Mouse (Mus musculus) embryonic facial prominence, embryonic 11.5 days (tissue): ENCODE measurements at regions not wholly inside any gene's neighbourhood (a gene's known extent, or its start where the extent isn't known, plus 50 kb on each side); places are given as distances from the start of the nearest gene placed in this dataset.

Source experiments
- ATAC-seq: fragments of 200-750 bp; cut with Nextera tagmentation; replicated peaks from 2 replicates; pipeline ENCODE4 v1.8.0; 2017; ENCODE audit warnings: low read depth; ENCODE audit not compliant: insufficient number of reproducible peaks, low FRiP score, low TSS enrichment
- DNase-seq: peaks from one replicate; pipeline ENCODE4 v3.0.0-alpha.2; 2015; ENCODE audit warnings: low spot score
- H3K27ac ChIP-seq: fragments of 300-500 bp; sonication (generic); replicated peaks from 2 replicates; pipeline ENCODE4 v1.5.1; 2014; ENCODE audit warnings: mild to moderate bottlenecking, low read depth, low read length, control low read depth
- H3K27me3 ChIP-seq: fragments of 300-500 bp; sonication (generic); 2 replicates; pipeline ENCODE4 v1.6.1; 2014; ENCODE audit warnings: mild to moderate bottlenecking, low read length, moderate library complexity, mixed read lengths; ENCODE audit not compliant: control insufficient read depth, insufficient read depth
- H3K36me3 ChIP-seq: fragments of 300-500 bp; sonication (generic); replicated peaks from 2 replicates; pipeline ENCODE4 v1.6.1; 2014; ENCODE audit warnings: low read depth, mild to moderate bottlenecking, low read length, moderate library complexity, mixed read lengths; ENCODE audit not compliant: control insufficient read depth, insufficient read depth
- H3K4me1 ChIP-seq: fragments of 300-500 bp; sonication (generic); 2 replicates; pipeline ENCODE4 v1.6.1; 2014; ENCODE audit warnings: low read length, mixed read lengths; ENCODE audit not compliant: control insufficient read depth, insufficient read depth
- H3K4me2 ChIP-seq: fragments of 300-500 bp; sonication (generic); 2 replicates; pipeline ENCODE4 v1.6.1; 2014; ENCODE audit warnings: low read depth, mild to moderate bottlenecking, control low read depth, low read length, moderate library complexity
- H3K4me3 ChIP-seq: fragments of 300-500 bp; sonication (generic); 2 replicates; pipeline ENCODE4 v1.5.1; 2014; ENCODE audit warnings: low read depth, low read length, control low read depth
- H3K9ac ChIP-seq: fragments of 300-500 bp; sonication (generic); replicated peaks from 2 replicates; pipeline ENCODE4 v1.6.1; 2014; ENCODE audit warnings: mild to moderate bottlenecking, control low read depth, low read length
- H3K9me3 ChIP-seq: fragments of 300-500 bp; sonication (generic); replicated peaks from 2 replicates; pipeline ENCODE4 v1.6.1; 2016; ENCODE audit warnings: mild to moderate bottlenecking, low read length, inconsistent platforms, mixed read lengths; ENCODE audit not compliant: control insufficient read depth
- WGBS: fragments of 180-500 bp; shearing (Covaris S2); extraction: QIAGEN DNeasy Blood & Tissue Kit; methylation state at CpG from one replicate; pipeline ENCODE4 v1.1.7; 2014; 5-methylcytosine and 5-hydroxymethylcytosine counted together

- 80% methylated on average over 2 of the region's 2 CpGs for WGBS
- Histone ChIP-seq H3K4me3 (no peak overlapping the region), H3K9me3 (no peaks in the 10 kb centered on the region), H3K9ac (no peak overlapping the region), H3K27me3 (no peaks in the 10 kb centered on the region), H3K4me2 (no peak overlapping the region), H3K4me1 (no peaks in the 10 kb centered on the region), H3K27ac (no peak overlapping the region), H3K36me3 (no peaks in the 10 kb centered on the region)
- DNase-seq (no peak), ATAC-seq (peak; percentile 83; the same call in 1 of the 2 replicates)
Measured at GRCm38 (mm10) chr1:142605224-142605623, 1035.2 kb upstream of the B3galt2 start.

- Histone ChIP-seq H3K4me3 (no peak overlapping the region), H3K36me3 (no peaks in the 10 kb centered on the region), H3K27me3 (no peaks in the 10 kb centered on the region), H3K4me2 (no peak overlapping the region), H3K4me1 (no peaks in the 10 kb centered on the region), H3K9me3 (no peaks in the 10 kb centered on the region), H3K27ac (no peak overlapping the region), H3K9ac (no peak overlapping the region)
- DNase-seq (no peak), ATAC-seq (no peak)
- WGBS, result 96% methylated on average over 1 of the region's 1 CpGs
Measured at GRCm38 (mm10) chr1:142606082-142606481, 1034.4 kb upstream of the B3galt2 start.

- WGBS, result 82% methylated on average over 2 of the region's 2 CpGs
- no peak for ATAC-seq
Measured at GRCm38 (mm10) chr1:142621464-142621863, 1019.0 kb upstream of the B3galt2 start.

GRCm38 (mm10) chr1:142624303-142624702, 1016.2 kb upstream of the B3galt2 start:
- Histone ChIP-seq H3K9ac (no peak overlapping the region), H3K36me3 (no peaks in the 10 kb centered on the region), H3K27me3 (no peaks in the 10 kb centered on the region), H3K27ac (no peak overlapping the region), H3K4me3 (no peak overlapping the region), H3K9me3 (no peaks in the 10 kb centered on the region), H3K4me1 (no peaks in the 10 kb centered on the region), H3K4me2 (no peak overlapping the region)
- DNase-seq, result no peak
- WGBS, result 68% methylated on average over 4 of the region's 4 CpGs
- ATAC-seq, result no peak

More at GRCm38 (mm10) chr1:142621464-142621863, 1019.0 kb upstream of the B3galt2 start:
- no peaks in the 10 kb centered on the region for H3K9me3 ChIP-seq
- no peaks in the 10 kb centered on the region for H3K36me3 ChIP-seq
- H3K4me1 ChIP-seq, result no peaks in the 10 kb centered on the region
- no peak overlapping the region for H3K4me2 ChIP-seq
- no peak overlapping the region for H3K27ac ChIP-seq
- H3K27me3 ChIP-seq, result no peaks in the 10 kb centered on the region
- no peak for DNase-seq
- no peak overlapping the region for H3K9ac ChIP-seq
- no peak overlapping the region for H3K4me3 ChIP-seq

GRCm38 (mm10) chr1:142655289-142655688, 985.2 kb upstream of the B3galt2 start:
- no peaks in the 10 kb centered on the region for H3K4me1 ChIP-seq
- no peak for ATAC-seq
- 89% methylated on average over 2 of the region's 2 CpGs for WGBS
- no peaks in the 10 kb centered on the region for H3K9me3 ChIP-seq
- no peak overlapping the region for H3K27ac ChIP-seq
- no peak for DNase-seq
- no peak overlapping the region for H3K9ac ChIP-seq
- H3K4me3 ChIP-seq, result no peak overlapping the region
- no peaks in the 10 kb centered on the region for H3K27me3 ChIP-seq
- no peak overlapping the region for H3K4me2 ChIP-seq
- no peaks in the 10 kb centered on the region for H3K36me3 ChIP-seq

GRCm38 (mm10) chr1:142665262-142665661, 975.2 kb upstream of the B3galt2 start:
- H3K27me3 ChIP-seq, result no peaks in the 10 kb centered on the region
- 83% methylated on average over 4 of the region's 4 CpGs for WGBS
- ATAC-seq, result no peak

GRCm38 (mm10) chr1:142679917-142680316, 960.5 kb upstream of the B3galt2 start:
- 66% methylated on average over 3 of the region's 3 CpGs for WGBS
- no peaks in the 10 kb centered on the region for H3K4me1 ChIP-seq
- no peaks in the 10 kb centered on the region for H3K27me3 ChIP-seq
- H3K27ac ChIP-seq, result no peak overlapping the region
- no peaks in the 10 kb centered on the region for H3K36me3 ChIP-seq
- no peak overlapping the region for H3K9ac ChIP-seq
- ATAC-seq (no peak), DNase-seq (no peak)
- H3K9me3 ChIP-seq, result no peaks in the 10 kb centered on the region
- no peak overlapping the region for H3K4me2 ChIP-seq
- H3K4me3 ChIP-seq, result no peak overlapping the region

More at GRCm38 (mm10) chr1:142665262-142665661, 975.2 kb upstream of the B3galt2 start:
- no peak overlapping the region for H3K4me3 ChIP-seq
- no peaks in the 10 kb centered on the region for H3K9me3 ChIP-seq
- no peak for DNase-seq
- H3K27ac ChIP-seq, result no peak overlapping the region
- no peak overlapping the region for H3K4me2 ChIP-seq
- H3K4me1 ChIP-seq, result no peaks in the 10 kb centered on the region
- H3K9ac ChIP-seq, result no peak overlapping the region
- no peaks in the 10 kb centered on the region for H3K36me3 ChIP-seq

- no peak for DNase-seq
- no peak for ATAC-seq
- H3K9ac ChIP-seq, result no peak overlapping the region
- no peak overlapping the region for H3K27ac ChIP-seq
- no peaks in the 10 kb centered on the region for H3K27me3 ChIP-seq
- no peak overlapping the region for H3K4me2 ChIP-seq
- H3K36me3 ChIP-seq, result no peaks in the 10 kb centered on the region
- no peaks in the 10 kb centered on the region for H3K9me3 ChIP-seq
- no peak overlapping the region for H3K4me3 ChIP-seq
- no peaks in the 10 kb centered on the region for H3K4me1 ChIP-seq
Measured at GRCm38 (mm10) chr1:142688828-142689227, 951.6 kb upstream of the B3galt2 start.
